Mouse (Mus musculus) heart, embryonic 14.5 days (tissue): ENCODE results near the gene Gm3020. TPM values are rescaled to one million over a fixed set of nuclear protein-coding genes. Genes with fewer than 3 reads are reported as not detected.
"Not testable (repeated sequence)": the region's sequence is repeated elsewhere in the genome, so short reads cannot be mapped to it uniquely, and the experiment has no call there.

Source experiments
- ATAC-seq: fragments of 200-750 bp; cut with Nextera tagmentation; 2 replicates; pipeline ENCODE4 v1.8.0; 2017; ENCODE audit warnings: low read depth, moderate TSS enrichment; ENCODE audit not compliant: insufficient number of reproducible peaks, insufficient read depth, low FRiP score
- H3K27ac ChIP-seq, 2 experiments: fragments of 200-500 bp in 1 of 2; fragments of 300-500 bp in 1 of 2; sonication (generic) in 1 of 2; replicated peaks in 1 of 2; 2 replicates each; pipeline ENCODE4 v1.5.1; 2012 to 2014; ENCODE audit warnings: low read depth in 2 of 2, low read length in 2 of 2, control low read depth in 1 of 2, mild to moderate bottlenecking in 1 of 2, mixed read lengths in 1 of 2; ENCODE audit not compliant: control insufficient read depth in 1 of 2, insufficient read depth in 1 of 2
- H3K27me3 ChIP-seq: fragments of 300-500 bp; sonication (generic); 2 replicates; pipeline ENCODE4 v1.6.1; 2014; ENCODE audit warnings: mild to moderate bottlenecking, low read length, control low read depth; ENCODE audit not compliant: control insufficient read depth, insufficient read depth
- H3K36me3 ChIP-seq: fragments of 300-500 bp; sonication (generic); 2 replicates; pipeline ENCODE4 v1.6.1; 2014; ENCODE audit warnings: mild to moderate bottlenecking, control low read depth, low read length, mixed read lengths; ENCODE audit not compliant: control insufficient read depth, insufficient read depth
- H3K4me1 ChIP-seq, 2 experiments: fragments of 200-500 bp in 1 of 2; fragments of 300-500 bp in 1 of 2; sonication (generic) in 1 of 2; 2 replicates each; pipeline ENCODE4 v1.6.1; 2012 to 2014; ENCODE audit warnings: low read length in 2 of 2, control low read depth in 1 of 2, mixed read lengths in 1 of 2; ENCODE audit not compliant: control insufficient read depth in 2 of 2, insufficient read depth in 2 of 2
- H3K4me2 ChIP-seq: fragments of 300-500 bp; sonication (generic); 2 replicates; pipeline ENCODE4 v1.6.1; 2014; ENCODE audit warnings: mild to moderate bottlenecking, low read length
- H3K4me3 ChIP-seq, 2 experiments: fragments of 200-500 bp in 1 of 2; fragments of 300-500 bp in 1 of 2; sonication (generic) in 1 of 2; 2 replicates each; pipeline ENCODE4 v1.5.1; 2012 to 2014; ENCODE audit warnings: low read length in 2 of 2, mild to moderate bottlenecking in 2 of 2, control low read depth in 1 of 2, low read depth in 1 of 2, moderate library complexity in 1 of 2; ENCODE audit not compliant: control insufficient read depth in 1 of 2, insufficient read depth in 1 of 2
- H3K9ac ChIP-seq: fragments of 300-500 bp; sonication (generic); 2 replicates; pipeline ENCODE4 v1.6.1; 2014; ENCODE audit warnings: mild to moderate bottlenecking, low read length
- H3K9me3 ChIP-seq: fragments of 300-500 bp; sonication (generic); 2 replicates; pipeline ENCODE4 v1.6.1; 2016; ENCODE audit warnings: low read length, control low read depth; ENCODE audit not compliant: control insufficient read depth
- WGBS: fragments of 180-500 bp; shearing (Covaris S2); extraction: QIAGEN DNeasy Blood & Tissue Kit; methylation state at CpG from one replicate; pipeline ENCODE4 v1.1.7; 2014; 5-methylcytosine and 5-hydroxymethylcytosine counted together
- polyA plus RNA-seq: library from polyadenylated mRNA; unstranded; fragments of >200 nt; fragmentation: Nextera tagmentation; extraction: Ambion mirVana; gene quantifications from 2 replicates; pipeline ENCODE4 v1.2.1, GENCODE M21; 2014

Gene Gm3020
- 6.8 and 13.9 TPM in 2 replicates for polyA plus RNA-seq

GRCm38 (mm10) chr14:3651730-3652129 is at the start of gene Gm3020:
TSS of gene Gm3020 (plus strand) at chr14:3652030.
- WGBS: no CpG with 5 or more reads among the region's 32 CpGs
- not testable (repeated sequence) for H3K4me2 ChIP-seq, H3K4me1 ChIP-seq, H3K36me3 ChIP-seq, H3K4me3 ChIP-seq, H3K27ac ChIP-seq, ATAC-seq, H3K9me3 ChIP-seq, H3K9ac ChIP-seq, H3K27me3 ChIP-seq

GRCm38 (mm10) chr14:3634212-3634611 is 17.6 kb upstream of the Gm3020 start, which contains the start of gene Gm3012:
TSS of gene Gm3012 (plus strand) at chr14:3634512.
- H3K27ac ChIP-seq, H3K27me3 ChIP-seq, ATAC-seq, H3K4me1 ChIP-seq, H3K36me3 ChIP-seq, H3K9me3 ChIP-seq, H3K4me3 ChIP-seq, H3K4me2 ChIP-seq, H3K9ac ChIP-seq: not testable (repeated sequence)
- no CpG with 5 or more reads among the region's 2 CpGs for WGBS

DNA sequence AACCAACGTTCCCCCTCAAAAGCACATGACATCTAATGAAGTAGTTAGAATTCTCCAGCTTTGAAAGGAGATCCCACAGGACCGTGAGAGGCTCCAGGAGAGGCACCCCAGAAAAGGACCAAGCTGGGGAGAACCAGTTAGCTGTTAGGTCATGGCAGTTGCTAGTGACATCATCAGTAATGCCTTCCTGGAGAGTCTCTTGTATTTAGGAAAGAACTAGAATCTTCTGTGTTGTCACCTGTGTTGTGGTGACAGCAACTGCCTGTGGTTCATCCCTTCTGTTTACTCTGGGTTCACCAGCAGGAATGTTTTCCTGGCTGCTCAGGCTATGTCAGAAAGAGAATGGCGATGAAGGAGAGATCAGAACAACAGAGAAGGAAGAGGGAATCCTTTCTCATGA is 36.7 kb downstream of the Gm3020 start, which contains the start of gene Gm3043:
Gm3043 (plus strand) TSS at position 301 of the 400 bp plus-strand sequence.
- no CpG with 5 or more reads among the region's 3 CpGs for WGBS
- not testable (repeated sequence) for ATAC-seq, H3K27me3 ChIP-seq, H3K4me3 ChIP-seq, H3K27ac ChIP-seq, H3K4me2 ChIP-seq, H3K9ac ChIP-seq, H3K36me3 ChIP-seq, H3K9me3 ChIP-seq, H3K4me1 ChIP-seq

Other genes with a start within 250 kb of the Gm3020 start
- 6.8 and 13.9 TPM in 2 replicates for gene Gm10409, start 239.4 kb upstream of the Gm3020 start, polyA plus RNA-seq
- gene Gm3005, start 223.9 kb upstream of the Gm3020 start, polyA plus RNA-seq: 15.0 and 20.8 TPM in 2 replicates
- not detected in 2 replicates for gene Gm10408, start 202.7 kb upstream of the Gm3020 start, polyA plus RNA-seq
- not detected in 2 replicates for gene Gm3012, start 17.5 kb upstream of the Gm3020 start, polyA plus RNA-seq
- not detected in 2 replicates for gene Gm3043, start 36.8 kb downstream of the Gm3020 start, polyA plus RNA-seq
- gene Gm3002, start 158.0 kb downstream of the Gm3020 start, polyA plus RNA-seq: 3.2 and 4.6 TPM in 2 replicates
- gene Gm3033, start 194.2 kb downstream of the Gm3020 start, polyA plus RNA-seq: not detected in 2 replicates
- gene Gm2916, start 232.1 kb downstream of the Gm3020 start, polyA plus RNA-seq: 0.22 and 0.65 TPM in 2 replicates